Mouse (Mus musculus) lung, adult 2 months (tissue): ENCODE data around the gene Lypd6b.

Experiments
- CTCF ChIP-seq: fragments of 200-500 bp; IDR thresholded peaks from 2 replicates; pipeline ENCODE4 v1.5.1; 2011; ENCODE audit warnings: mild to moderate bottlenecking, low read length, control low read depth; ENCODE audit not compliant: insufficient read depth
- POLR2A ChIP-seq: fragments of 200-500 bp; IDR thresholded peaks from 2 replicates; pipeline ENCODE4 v1.6.1; 2011; ENCODE audit warnings: low read depth, mild to moderate bottlenecking, control low read depth, low read length, borderline replicate concordance; ENCODE audit errors: extremely low read depth

GRCm38 (mm10) chr2:49881002-49881401 lies 93.5 kb downstream of the Lypd6b start:
- TF ChIP-seq POLR2A (no peak), CTCF (no peak)
